Mouse (Mus musculus) gastrocnemius, postnatal 36 days (tissue): ENCODE results near the gene Fam83b. TPM values are rescaled to one million over a fixed set of nuclear protein-coding genes. Genes with fewer than 3 reads are reported as not detected.

Experiments
- DNase-seq, 2 experiments: peaks; one replicate each; pipeline ENCODE4 v3.0.0; 2022
- intact Hi-C: fragments of 180-260 bp; cut with DNase I; formaldehyde crosslinking; loops from one replicate; pipeline ENCODE4 v1.15.1; 2025
- total RNA-seq, 2 experiments: library from RNA; stranded (reverse); gene quantifications; 2 replicates each; pipeline ENCODE4 v1.2.3; 2021

Gene Fam83b
- total RNA-seq, 2 experiments from 2014 or later = not detected

DNA sequence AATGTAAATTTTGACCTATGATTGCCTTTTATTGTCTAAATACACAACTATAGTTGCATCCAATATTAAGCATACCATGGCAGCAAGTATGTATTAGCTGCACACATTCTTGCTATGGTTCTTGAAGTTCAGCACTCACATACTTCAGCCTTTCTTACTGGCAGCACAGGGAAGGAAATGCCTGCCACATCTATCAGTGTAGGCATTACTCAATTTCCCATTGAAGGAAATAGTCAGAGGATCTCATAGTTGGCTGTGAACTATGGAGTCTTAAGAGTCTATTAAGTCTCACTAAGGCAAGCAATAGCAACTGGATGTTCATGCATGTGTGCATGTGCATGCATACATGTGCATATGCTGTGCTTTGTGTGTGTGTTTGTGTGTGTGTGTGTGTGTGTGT, 41.3 kb downstream of the Fam83b start:
- no peak for DNase-seq
- intact Hi-C loops = no loop called here

DNA sequence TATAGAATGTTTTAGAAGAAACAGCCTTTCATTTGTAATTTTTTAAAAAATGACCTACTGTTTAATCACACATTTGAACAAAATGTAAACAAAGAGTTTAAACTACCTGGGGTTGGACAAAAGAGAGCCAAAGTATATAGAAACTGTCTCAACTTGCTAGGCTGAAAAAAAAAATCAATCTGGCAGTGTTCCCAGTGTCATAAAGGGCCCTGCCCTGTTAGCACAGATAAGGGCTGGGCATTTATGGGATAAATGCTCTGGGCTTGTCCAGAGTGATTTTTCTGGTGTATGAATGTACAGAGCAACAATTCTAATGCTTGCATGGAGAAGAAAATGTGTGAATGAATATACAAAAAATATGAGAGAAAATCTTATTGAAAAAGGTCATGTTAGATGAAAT, 43.8 kb downstream of the Fam83b start:
- intact Hi-C loops = no loop called here
- DNase-seq = no peak

DNA sequence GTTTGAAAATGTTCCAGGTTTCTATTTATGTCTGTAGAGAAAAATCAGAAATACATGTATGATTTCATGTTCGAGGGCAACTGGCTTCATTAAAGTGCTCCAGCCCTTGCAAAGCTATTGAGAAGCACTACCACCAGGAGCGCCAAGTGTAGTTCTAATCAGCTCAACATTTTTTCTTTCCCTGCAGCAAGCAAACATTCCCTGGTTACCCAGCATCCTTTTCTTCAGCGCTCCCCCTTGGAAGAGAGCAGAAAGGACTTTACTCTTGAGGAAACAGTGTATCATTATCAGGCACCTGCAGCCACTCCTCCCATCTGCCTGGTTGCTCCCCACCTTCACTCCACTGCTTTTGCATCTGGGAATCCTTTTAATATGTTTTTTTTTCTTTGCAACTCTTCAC, 45.3 kb downstream of the Fam83b start:
- DNase-seq = no peak
- intact Hi-C loops = no loop called here

DNA sequence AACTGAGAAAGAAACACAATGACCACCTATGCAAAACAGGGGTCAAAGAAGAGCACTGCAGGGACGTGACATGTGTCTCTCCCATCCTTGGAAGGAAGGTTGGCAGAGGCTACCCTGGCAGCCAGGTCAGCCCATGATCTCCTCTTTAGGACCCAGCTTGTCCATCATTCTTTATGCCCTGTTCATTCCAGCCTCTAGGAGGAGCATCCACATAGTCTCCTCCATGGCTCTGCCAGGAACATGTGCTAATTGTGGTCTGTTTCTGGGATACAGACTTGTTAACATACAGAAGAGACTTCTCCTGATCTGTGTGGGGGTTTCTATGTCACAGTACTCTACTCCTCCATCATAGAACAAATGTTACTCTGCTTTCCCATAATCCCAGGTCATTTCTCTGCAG, 48.3 kb downstream of the Fam83b start:
- DNase-seq = no peak
- intact Hi-C loops = no loop called here

DNA sequence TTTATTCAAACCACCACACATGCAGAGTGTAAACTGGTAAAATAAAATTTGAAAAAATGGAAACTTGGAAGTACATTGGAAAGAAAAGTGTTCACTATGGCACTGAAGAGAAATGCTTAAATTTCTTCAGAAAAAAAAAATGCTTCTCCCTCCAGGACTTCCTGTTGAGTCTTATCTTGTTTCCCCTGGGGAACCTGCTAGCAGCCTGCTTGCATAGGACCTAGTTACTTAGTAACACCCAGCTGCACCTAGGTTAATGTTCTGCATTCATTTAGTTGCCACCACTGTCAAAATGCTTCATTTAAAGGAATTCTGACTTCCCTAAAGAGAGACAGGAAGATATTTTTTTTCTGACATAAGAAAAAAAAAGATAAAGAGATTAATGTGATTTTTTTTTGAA, 61.3 kb downstream of the Fam83b start:
- intact Hi-C loops = no loop called here
- DNase-seq = no peak

DNA sequence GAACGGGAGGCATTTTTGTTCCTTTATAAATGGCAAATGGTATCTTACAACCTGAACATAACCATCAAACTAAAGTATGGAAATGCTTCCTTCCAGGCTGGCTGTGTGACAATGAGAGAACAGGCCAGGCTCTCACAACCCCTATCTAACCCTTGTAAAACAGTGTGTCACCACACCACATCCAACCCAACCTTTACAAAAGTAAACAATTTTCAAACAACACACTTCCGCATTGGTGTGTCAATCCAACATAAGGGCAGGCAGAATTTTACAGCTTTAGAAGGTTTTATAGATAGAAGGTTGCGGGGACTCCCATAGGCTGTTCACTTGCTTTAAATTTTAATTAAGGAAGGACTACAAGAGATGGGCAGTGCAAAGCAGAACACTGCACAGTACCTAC, 77.2 kb downstream of the Fam83b start:
- DNase-seq = no peak
- intact Hi-C loops = no loop called here

DNA sequence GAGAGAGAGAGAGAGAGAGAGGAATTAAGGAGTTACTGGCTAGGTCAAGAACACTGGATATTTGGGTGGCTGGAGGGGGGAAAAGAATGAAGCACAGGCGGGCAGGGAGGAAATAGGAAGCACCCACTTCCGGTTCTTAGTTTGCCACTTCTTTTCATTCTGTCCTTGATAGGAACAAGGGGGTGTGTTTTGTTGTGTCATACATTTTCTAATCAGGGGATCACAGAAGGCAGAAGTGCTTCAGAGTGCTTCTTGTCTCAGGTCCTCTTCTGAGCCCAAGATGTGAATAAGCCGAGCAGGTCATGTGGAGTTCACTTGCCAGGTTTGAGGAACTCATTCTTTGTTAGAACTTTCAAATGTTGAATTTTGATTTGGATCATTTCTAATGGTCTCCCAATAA, 86.8 kb downstream of the Fam83b start:
- DNase-seq = no peak

DNA sequence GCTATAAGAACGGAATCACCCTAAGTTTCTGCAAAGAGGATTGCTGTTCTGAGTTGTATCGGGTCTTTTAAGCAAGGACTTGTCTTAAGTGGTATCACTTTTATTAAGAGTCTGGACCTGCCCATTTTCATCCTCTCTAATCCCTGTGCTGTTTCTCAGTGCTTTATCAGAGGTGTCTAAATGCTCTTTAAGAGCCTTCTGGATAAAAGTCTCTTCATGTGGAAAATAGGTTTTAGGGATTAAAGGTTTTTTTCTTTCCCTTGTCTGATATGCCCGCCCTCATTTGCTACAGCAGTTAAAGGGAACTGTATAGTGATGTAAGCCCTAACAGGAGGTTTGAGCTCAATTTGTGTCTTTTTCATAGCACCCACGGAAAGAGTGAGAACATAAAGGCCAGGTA, 97.4 kb downstream of the Fam83b start:
- intact Hi-C loops = no loop called here

More for the DNA sequence above, 86.8 kb downstream of the Fam83b start:
- intact Hi-C loops = no loop called here

DNA sequence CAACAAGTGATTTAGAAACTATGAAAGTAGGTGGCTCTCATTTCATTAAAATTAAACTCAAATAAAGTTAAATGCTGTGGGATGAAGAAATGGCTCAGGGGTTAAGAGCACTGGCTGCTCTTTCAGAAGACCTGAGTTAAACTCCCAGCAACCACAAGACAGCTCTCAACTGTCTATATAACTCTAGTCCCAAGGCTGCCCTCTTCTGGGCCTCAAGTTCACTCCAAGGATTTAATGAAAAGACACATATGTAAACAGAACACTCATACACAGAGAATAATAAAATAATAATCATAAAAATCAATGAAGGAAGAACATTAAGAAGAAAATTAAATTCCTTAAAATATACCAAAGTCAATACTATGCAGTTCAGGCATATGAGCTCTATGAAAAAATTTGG, 105.4 kb downstream of the Fam83b start:
- intact Hi-C loops = no loop called here
- no peak for DNase-seq

More for the DNA sequence above, 97.4 kb downstream of the Fam83b start:
- DNase-seq = no peak

DNA sequence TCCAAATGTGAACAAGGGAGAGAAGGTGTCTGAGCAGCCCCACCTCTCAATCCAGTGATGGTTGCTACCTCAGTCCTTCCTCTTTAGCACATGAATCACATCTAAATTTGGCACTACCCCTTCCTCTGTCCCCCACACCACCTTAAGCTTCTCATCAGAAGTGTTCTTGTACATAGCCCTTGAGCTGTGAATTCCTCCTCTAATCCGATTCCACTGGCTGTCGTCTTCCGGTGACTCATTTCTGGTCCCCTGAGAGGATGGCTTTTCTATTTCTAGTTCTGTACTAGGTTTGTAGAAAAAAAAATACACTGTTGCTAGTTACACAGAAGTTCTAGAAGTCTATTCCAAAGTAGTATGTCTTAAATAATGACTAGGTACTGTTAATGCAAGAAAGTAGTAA, 111.2 kb downstream of the Fam83b start:
- no peak for DNase-seq
- intact Hi-C loops = no loop called here

Other genes starting within 250 kb of the Fam83b start
- not detected for gene Hcrtr2, start 243.3 kb downstream of the Fam83b start, total RNA-seq